Mouse (Mus musculus): ENCODE results near the gene Fam43a.

Gene Fam43a

GRCm38 (mm10) chr16:30587494-30588327, 11.8 kb upstream of the Fam43a start, which contains the start of gene Lsg1:
Lsg1 (minus strand) TSS chr16:30587592.
- peak; percentile 23; the same call in 1 of the 2 replicates for TF ChIP-seq GATA4 (IDR thresholded peaks at IDR 0.05; ENCODE audit: insufficient replicate concordance, low read length)

GRCm38 (mm10) chr16:30590264-30591209, 9.0 kb upstream of the Fam43a start:
- TF ChIP-seq GATA4 (IDR thresholded peaks at IDR 0.05; ENCODE audit: insufficient replicate concordance, low read length): no peak

DNA sequence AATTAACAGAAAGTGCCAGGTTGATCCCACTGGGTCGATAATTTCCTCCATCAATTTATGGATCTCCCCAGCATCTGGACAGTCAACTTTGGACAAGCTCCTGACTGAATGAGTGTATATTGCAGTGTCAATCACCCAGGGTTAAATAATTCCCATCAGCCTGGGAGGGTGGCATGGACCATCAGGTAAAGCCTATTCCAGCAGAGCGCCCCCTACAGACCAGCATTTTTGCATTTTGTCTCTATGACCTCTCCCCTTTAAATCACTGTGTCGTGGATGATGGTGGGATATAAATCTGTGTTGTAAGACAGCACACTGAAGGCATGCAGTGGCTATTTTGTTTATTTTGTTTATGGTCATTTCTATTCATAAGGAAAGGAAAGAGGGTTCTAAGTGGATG, 7.5 kb upstream of the Fam43a start:
- TF ChIP-seq GATA4 (IDR thresholded peaks at IDR 0.05; ENCODE audit: insufficient replicate concordance, low read length): no peak

- no peak for TF ChIP-seq GATA4 (IDR thresholded peaks at IDR 0.05; ENCODE audit: insufficient replicate concordance, low read length)
Observed at GRCm38 (mm10) chr16:30595356-30595755, 4.2 kb upstream of the Fam43a start.

DNA sequence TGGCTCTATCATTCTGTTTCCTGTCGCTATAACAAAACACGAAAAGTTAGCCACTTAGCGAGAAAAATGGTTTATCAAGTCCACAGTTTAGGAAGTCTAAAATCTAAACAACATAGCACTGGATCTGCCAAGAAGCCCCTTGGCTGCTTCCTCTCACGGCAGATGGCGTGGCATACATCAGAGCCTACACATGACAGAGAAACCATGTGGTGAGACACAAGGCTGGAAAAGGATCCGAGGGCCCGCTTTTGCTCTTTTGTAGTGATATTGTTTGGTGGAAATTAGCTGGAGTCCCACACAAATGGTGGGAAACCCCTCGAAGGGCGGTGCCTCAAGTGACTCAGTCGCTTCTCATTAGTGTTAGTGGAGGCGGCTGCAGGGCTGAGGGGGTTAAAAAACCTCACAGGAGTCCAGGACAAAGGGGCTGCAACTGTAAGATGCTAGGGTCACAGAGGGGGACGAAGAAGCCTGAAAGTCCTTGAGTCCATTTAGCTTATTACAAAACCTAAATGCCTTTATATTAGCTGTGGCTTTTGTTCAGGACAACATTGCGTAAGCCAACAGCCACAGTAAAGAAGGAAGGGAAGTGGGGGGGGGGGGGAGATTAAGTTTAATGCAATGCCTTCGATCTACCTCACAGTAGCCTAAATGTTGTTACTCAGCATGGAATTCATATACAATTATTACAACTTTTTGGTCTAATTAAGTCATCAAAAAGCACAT, 3.5 kb upstream of the Fam43a start:
- no peak for TF ChIP-seq GATA4 (IDR thresholded peaks at IDR 0.05; ENCODE audit: insufficient replicate concordance, low read length)

- no peak for TF ChIP-seq GATA4 (IDR thresholded peaks at IDR 0.05; ENCODE audit: insufficient replicate concordance, low read length)
Observed at GRCm38 (mm10) chr16:30596959-30597681, 2.4 kb upstream of the Fam43a start.

DNA sequence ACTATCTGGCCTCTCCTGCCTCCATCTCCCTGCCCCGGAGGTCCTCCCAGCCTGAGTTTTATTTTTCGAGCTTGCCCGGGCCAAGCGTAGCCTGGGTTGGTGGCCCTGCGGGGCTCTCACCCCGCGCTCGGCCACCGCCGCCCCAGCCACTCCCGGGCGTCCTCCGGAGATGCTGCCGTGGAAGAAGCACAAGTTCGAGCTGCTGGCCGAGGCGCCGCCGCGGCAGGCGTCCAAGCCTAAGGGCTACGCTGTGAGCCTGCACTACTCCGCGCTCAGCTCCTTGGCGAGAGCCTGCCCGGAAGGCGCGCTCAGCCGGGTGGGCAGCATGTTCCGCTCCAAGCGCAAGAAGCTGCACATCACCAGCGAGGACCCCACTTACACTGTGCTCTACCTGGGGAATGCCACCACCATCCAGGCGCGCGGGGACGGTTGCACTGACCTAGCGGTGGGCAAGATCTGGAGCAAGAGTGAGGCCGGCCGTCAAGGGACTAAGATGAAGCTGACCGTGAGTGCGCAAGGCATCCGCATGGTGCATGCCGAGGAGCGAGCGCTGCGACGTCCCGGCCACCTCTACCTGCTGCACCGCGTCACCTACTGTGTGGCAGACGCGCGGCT, 1.0 kb downstream of the Fam43a start:
- no peak for TF ChIP-seq GATA4 (IDR thresholded peaks at IDR 0.05; ENCODE audit: insufficient replicate concordance, low read length)

DNA sequence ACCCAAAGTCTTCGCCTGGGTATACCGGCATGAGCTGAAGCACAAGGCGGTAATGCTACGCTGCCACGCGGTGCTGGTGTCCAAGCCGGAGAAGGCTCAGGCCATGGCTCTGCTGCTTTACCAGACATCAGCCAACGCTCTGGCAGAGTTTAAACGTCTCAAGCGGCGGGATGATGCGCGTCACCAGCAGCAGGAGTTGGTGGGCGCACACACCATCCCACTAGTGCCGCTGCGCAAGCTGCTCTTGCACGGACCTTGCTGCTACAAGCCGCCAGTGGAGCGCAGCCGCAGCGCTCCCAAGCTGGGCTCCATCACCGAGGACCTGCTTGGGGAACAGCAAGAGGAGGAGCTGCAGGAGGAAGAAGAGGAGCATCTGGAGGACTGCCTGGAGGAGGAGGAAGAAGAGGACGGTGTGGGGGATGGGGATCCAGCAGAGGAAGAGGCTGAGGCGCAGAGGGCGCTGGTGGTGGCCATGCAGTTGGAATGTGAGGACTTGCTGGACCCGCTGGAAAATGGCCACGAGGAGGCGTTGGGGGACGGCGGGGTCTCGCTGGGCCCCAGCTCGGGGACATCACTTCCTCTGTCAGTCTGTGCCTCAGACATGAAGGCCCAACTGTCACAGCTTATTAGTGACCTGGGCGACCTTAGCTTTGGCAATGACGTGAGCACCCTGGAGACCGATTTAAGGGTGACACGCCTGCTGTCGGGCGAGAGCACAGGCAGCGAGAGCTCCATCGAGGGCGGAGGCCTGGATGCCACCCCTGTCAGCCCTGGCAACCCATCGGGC, 1.7 kb downstream of the Fam43a start:
- no peak; the same call in 1 of the 2 replicates for TF ChIP-seq GATA4 (IDR thresholded peaks at IDR 0.05; ENCODE audit: insufficient replicate concordance, low read length)

- TF ChIP-seq GATA4 (IDR thresholded peaks at IDR 0.05; ENCODE audit: insufficient replicate concordance, low read length): no peak
Observed at GRCm38 (mm10) chr16:30601946-30602345, 2.4 kb downstream of the Fam43a start.

DNA sequence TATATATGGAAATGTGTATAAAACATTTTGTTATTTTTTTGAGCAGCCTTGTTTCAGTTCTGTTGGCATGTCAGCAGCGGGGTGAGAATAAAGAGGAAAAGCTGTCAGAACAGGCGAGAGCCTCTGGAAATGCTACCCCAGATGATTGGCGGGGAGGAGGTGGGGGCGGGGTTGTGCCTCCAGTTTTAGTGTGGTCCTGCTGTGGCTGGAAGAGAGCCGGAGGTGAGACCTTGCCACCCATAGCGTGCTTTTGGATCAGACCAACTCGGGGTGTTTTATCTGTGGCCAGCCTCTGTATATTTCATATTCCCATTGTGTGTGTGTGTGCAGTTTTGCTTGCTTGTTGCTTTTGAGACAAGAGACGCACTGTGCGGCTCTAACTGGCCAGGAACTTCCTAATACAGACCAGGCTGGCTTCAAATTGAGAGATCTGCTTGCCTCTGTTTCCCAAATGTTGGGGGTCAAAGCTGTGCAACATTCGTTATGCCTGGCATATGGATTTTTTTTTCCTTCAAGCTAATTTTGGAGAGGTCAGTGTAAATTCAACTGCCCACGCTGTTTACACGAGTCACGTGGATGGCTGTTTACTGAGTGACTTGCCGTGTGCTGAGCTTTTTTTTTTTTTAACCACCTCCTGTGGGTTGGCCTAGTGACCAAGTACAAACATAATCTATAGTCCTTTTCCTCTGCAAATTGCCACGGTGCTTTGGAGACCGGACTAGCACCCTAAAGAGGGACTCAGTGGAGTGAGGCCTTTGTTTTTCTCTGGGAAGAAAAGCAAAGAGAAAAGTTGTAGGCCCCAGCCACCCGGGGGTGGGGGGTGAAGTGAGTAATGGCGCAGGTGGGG, 3.4 kb downstream of the Fam43a start:
- TF ChIP-seq GATA4 (IDR thresholded peaks at IDR 0.05; ENCODE audit: insufficient replicate concordance, low read length): no peak

GRCm38 (mm10) chr16:30603531-30603842, 4.0 kb downstream of the Fam43a start:
- TF ChIP-seq GATA4 (IDR thresholded peaks at IDR 0.05; ENCODE audit: insufficient replicate concordance, low read length): no peak

GRCm38 (mm10) chr16:30604061-30604806, 4.7 kb downstream of the Fam43a start:
- TF ChIP-seq GATA4 (IDR thresholded peaks at IDR 0.05; ENCODE audit: insufficient replicate concordance, low read length): no peak
